Mouse (Mus musculus) hindbrain, embryonic 15.5 days (tissue): ENCODE results near the gene Wfdc9. TPM values are rescaled to one million over a fixed set of nuclear protein-coding genes. Genes with fewer than 3 reads are reported as not detected.

Experiments
- ATAC-seq: fragments of 200-750 bp; cut with Nextera tagmentation; 2 replicates; pipeline ENCODE4 v1.8.0; 2017; ENCODE audit warnings: low read depth, moderate number of reproducible peaks, moderate TSS enrichment; ENCODE audit not compliant: low FRiP score
- H3K27ac ChIP-seq: fragments of 300-500 bp; sonication (generic); replicated peaks from 2 replicates; pipeline ENCODE4 v1.5.1; 2015; ENCODE audit warnings: mild to moderate bottlenecking, inconsistent platforms
- H3K27me3 ChIP-seq: fragments of 300-500 bp; sonication (generic); 2 replicates; pipeline ENCODE4 v1.6.1; 2015; ENCODE audit warnings: control low read depth, inconsistent platforms
- H3K36me3 ChIP-seq: fragments of 300-500 bp; sonication (generic); 2 replicates; pipeline ENCODE4 v1.6.1; 2015; ENCODE audit warnings: control low read depth, inconsistent platforms
- H3K4me1 ChIP-seq: fragments of 300-500 bp; sonication (generic); replicated peaks from 2 replicates; pipeline ENCODE4 v1.6.1; 2015; ENCODE audit warnings: control low read depth, inconsistent platforms
- H3K4me2 ChIP-seq: fragments of 300-500 bp; sonication (generic); 2 replicates; pipeline ENCODE4 v1.6.1; 2015; ENCODE audit warnings: moderate library complexity, mild to moderate bottlenecking, inconsistent platforms
- H3K4me3 ChIP-seq: fragments of 300-500 bp; sonication (generic); 2 replicates; pipeline ENCODE4 v1.5.1; 2015; ENCODE audit warnings: mild to moderate bottlenecking, inconsistent platforms
- H3K9ac ChIP-seq: fragments of 300-500 bp; sonication (generic); 2 replicates; pipeline ENCODE4 v1.6.1; 2015; ENCODE audit warnings: inconsistent platforms
- H3K9me3 ChIP-seq: fragments of 300-500 bp; sonication (generic); 2 replicates; pipeline ENCODE4 v1.6.1; 2016; ENCODE audit warnings: control low read depth, inconsistent platforms
- WGBS: fragments of 180-500 bp; shearing (Covaris S2); methylation state at CpG from one replicate; pipeline ENCODE4 v1.1.7; 2015; 5-methylcytosine and 5-hydroxymethylcytosine counted together
- polyA plus RNA-seq: library from polyadenylated mRNA; unstranded; fragments of >200 nt; fragmentation: Nextera tagmentation; extraction: Ambion mirVana; gene quantifications from 2 replicates; pipeline ENCODE4 v1.2.1, GENCODE M21; 2015

The Wfdc9 gene
- polyA plus RNA-seq, 1 experiment from 2014 or later = not detected

DNA sequence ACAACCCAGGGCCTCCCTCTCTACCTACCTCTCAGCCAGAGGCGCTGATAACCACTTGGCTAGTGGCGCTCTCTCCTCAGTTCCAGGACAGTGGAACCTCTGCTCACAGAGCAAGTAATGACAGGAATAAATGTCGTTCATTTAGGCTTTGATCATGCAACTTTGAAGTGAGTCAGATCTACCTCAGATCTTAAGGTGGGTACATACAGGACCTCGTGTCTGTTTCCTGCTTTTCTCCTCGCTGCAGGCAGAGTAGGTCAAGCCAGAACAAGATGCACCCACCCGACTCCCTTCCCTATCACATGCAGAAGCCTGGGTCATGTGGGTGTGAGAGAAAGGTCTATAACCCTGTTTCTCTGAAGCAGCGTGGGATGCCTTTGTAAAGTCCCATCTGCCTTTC is 17.6 kb upstream of the Wfdc9 start, which contains the start of gene Wfdc11:
Gene Wfdc11 (minus strand): TSS at position 101 of the 400 bp plus-strand sequence.
- WGBS = 81% methylated on average over 7 of the region's 7 CpGs
- Histone ChIP-seq H3K36me3 (no peaks in the 10 kb centered on the region), H3K4me2 (no peak within 1 kb of the TSS)

GRCm38 (mm10) chr2:164670938-164671337 is 14.6 kb upstream of the Wfdc9 start:
- 15% methylated on average over 1 of the region's 1 CpGs for WGBS
- no peak overlapping the region for H3K4me3 ChIP-seq
- ATAC-seq = no peak
- H3K9ac ChIP-seq = no peak overlapping the region
- H3K27me3 ChIP-seq = no peaks in the 10 kb centered on the region
- H3K4me1 ChIP-seq = no peaks in the 10 kb centered on the region
- H3K27ac ChIP-seq = no peak overlapping the region
- H3K9me3 ChIP-seq = no peaks in the 10 kb centered on the region
- H3K4me2 ChIP-seq = no peak overlapping the region
- H3K36me3 ChIP-seq = no peaks in the 10 kb centered on the region

More for the DNA sequence above, 17.6 kb upstream of the Wfdc9 start, which contains the start of gene Wfdc11:
- no peak within 1 kb of the TSS for H3K4me3 ChIP-seq
- no peak for ATAC-seq
- no peaks in the 10 kb centered on the region for H3K27me3 ChIP-seq
- H3K9me3 ChIP-seq = no peaks in the 10 kb centered on the region
- peaks cover 6% of the 10 kb centered on the region for H3K4me1 ChIP-seq
- H3K27ac ChIP-seq = no peak within 1 kb of the TSS
- H3K9ac ChIP-seq = no peak within 1 kb of the TSS

- Histone ChIP-seq H3K4me2 (no peak overlapping the region), H3K36me3 (no peaks in the 10 kb centered on the region), H3K4me1 (no peaks in the 10 kb centered on the region), H3K4me3 (no peak overlapping the region), H3K9ac (no peak overlapping the region), H3K27ac (no peak overlapping the region), H3K9me3 (no peaks in the 10 kb centered on the region), H3K27me3 (no peaks in the 10 kb centered on the region)
- no peak for ATAC-seq
- WGBS = 89% methylated on average over 5 of the region's 5 CpGs
These were observed 13.9 kb upstream of the Wfdc9 start for GRCm38 (mm10) chr2:164670261-164670660.

- no peaks in the 10 kb centered on the region for H3K27me3 ChIP-seq
- H3K27ac ChIP-seq = no peak overlapping the region
- H3K4me1 ChIP-seq = no peaks in the 10 kb centered on the region
- ATAC-seq = no peak
- H3K9ac ChIP-seq = no peak overlapping the region
- H3K9me3 ChIP-seq = no peaks in the 10 kb centered on the region
- H3K36me3 ChIP-seq = no peaks in the 10 kb centered on the region
- WGBS = 90% methylated on average over 7 of the region's 7 CpGs
- no peak overlapping the region for H3K4me3 ChIP-seq
- no peak overlapping the region for H3K4me2 ChIP-seq
These were observed 8.5 kb upstream of the Wfdc9 start for GRCm38 (mm10) chr2:164664851-164665250.

DNA sequence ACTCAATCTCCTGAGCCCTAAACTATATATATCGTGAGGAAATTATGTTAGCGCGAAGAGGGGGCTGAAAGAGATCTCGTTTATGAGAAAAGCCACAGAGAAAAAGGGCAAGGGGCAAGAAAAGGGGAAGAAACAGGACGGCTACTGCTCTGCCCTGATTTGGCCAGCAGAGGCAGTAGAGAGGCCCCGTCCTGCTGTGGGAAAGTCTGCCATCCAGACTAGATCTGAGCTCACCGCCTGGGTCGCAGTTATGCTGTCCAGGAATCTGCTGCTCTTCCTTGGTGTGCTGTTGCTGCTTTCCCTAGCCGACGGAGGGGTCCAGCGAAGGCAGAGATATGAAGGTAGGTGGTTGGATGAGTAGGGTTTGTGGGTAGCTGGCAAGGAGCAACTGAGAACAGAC is 525 bp downstream of the Wfdc9 start, which contains the start of gene Wfdc10:
Gene Wfdc10 (plus strand): TSS at position 189 of the 400 bp plus-strand sequence.
- no peak within 1 kb of the TSS for H3K4me2 ChIP-seq
- H3K4me1 ChIP-seq = no peaks in the 10 kb centered on the region
- 21% methylated on average over 11 of the region's 11 CpGs for WGBS
- H3K9me3 ChIP-seq = no peaks in the 10 kb centered on the region
- no peak within 1 kb of the TSS for H3K4me3 ChIP-seq
- H3K9ac ChIP-seq = no peak within 1 kb of the TSS
- no peaks in the 10 kb centered on the region for H3K36me3 ChIP-seq
- no peak within 1 kb of the TSS for H3K27ac ChIP-seq
- no peak for ATAC-seq
- no peaks in the 10 kb centered on the region for H3K27me3 ChIP-seq

DNA sequence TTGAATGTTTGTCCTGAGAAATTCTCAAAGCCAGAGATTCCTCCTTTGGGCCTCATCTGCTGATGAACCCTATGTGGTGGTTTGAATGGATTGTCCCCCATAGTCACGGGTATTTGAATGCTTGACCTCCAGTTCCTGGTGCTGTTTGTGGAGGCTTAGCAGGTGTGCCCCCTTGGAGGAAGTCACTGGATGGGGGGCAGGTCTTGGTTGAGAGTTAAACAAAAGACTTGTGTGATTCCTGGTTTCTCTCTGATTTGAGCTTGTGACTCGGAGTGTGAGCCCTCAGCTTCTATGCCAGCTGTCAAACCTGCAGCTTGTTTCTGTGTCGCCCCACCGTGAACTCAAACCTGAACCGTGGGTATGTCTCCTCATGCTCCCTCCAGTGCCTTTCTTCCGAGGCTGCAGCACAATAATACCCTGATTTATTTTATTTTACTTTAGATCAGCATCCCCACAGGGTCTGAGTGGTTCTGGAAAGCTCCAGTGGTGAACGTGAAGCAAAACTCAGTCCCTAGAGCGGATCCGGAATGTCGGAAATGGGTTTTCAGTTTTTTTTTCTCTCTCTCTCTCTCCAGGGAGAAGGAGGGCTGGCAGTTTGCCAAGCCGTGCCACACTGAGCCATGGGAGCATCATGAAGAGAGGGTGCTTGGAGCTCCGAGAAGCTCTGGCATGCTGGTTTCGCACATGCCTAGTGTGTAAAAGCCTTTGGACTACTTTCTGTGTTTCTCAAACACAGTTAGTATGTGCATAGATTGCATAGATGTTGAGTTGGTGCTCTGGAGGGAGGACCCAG is 14.3 kb downstream of the Wfdc9 start:
- no peak for ATAC-seq
- Histone ChIP-seq H3K4me3 (no peak overlapping the region), H3K36me3 (no peaks in the 10 kb centered on the region), H3K27me3 (no peaks in the 10 kb centered on the region), H3K27ac (no peak overlapping the region), H3K9me3 (no peaks in the 10 kb centered on the region), H3K4me1 (no peaks in the 10 kb centered on the region), H3K9ac (no peak overlapping the region), H3K4me2 (no peak overlapping the region)
- WGBS = 72% methylated on average over 13 of the region's 13 CpGs

GRCm38 (mm10) chr2:164641129-164641528 is 15.3 kb downstream of the Wfdc9 start:
- no peak overlapping the region for H3K27ac ChIP-seq
- no peaks in the 10 kb centered on the region for H3K4me1 ChIP-seq
- H3K4me2 ChIP-seq = no peak overlapping the region
- no peaks in the 10 kb centered on the region for H3K9me3 ChIP-seq
- 75% methylated on average over 7 of the region's 7 CpGs for WGBS
- no peaks in the 10 kb centered on the region for H3K36me3 ChIP-seq
- no peak for ATAC-seq
- no peak overlapping the region for H3K4me3 ChIP-seq
- H3K9ac ChIP-seq = no peak overlapping the region
- no peaks in the 10 kb centered on the region for H3K27me3 ChIP-seq

DNA sequence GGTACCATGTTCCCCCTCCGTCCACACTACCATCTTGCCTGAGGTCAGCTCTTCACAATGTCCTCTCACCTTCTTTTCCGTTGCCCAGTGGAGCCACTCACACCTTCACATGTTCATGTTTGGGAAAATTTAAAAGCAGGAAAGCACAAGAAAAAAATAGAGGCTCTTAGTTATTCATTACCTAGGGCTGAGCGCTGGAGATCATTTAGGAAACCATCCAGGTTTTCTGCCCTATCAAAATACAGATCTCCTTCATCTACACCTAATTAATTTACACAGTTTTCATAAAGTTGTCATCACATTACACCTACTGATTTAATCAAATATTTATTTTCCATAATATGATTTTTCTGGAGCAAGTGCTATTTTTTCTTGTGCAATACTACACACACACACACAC is 17.7 kb downstream of the Wfdc9 start, which contains the start of gene Wfdc16:
Gene Wfdc16 (minus strand): TSS at position 101 of the 400 bp plus-strand sequence.
- ATAC-seq = no peak
- Histone ChIP-seq H3K9me3 (no peaks in the 10 kb centered on the region), H3K4me3 (no peak within 1 kb of the TSS), H3K36me3 (no peaks in the 10 kb centered on the region), H3K4me2 (no peak within 1 kb of the TSS), H3K4me1 (no peaks in the 10 kb centered on the region), H3K27ac (no peak within 1 kb of the TSS), H3K27me3 (no peaks in the 10 kb centered on the region), H3K9ac (no peak within 1 kb of the TSS)
- 90% methylated on average over 3 of the region's 3 CpGs for WGBS

GRCm38 (mm10) chr2:164635266-164635665 is 21.1 kb downstream of the Wfdc9 start:
- Histone ChIP-seq H3K27ac (no peak overlapping the region), H3K27me3 (no peaks in the 10 kb centered on the region), H3K4me3 (no peak overlapping the region), H3K4me2 (no peak overlapping the region), H3K4me1 (no peaks in the 10 kb centered on the region), H3K36me3 (no peaks in the 10 kb centered on the region), H3K9ac (no peak overlapping the region), H3K9me3 (no peaks in the 10 kb centered on the region)
- no peak for ATAC-seq
- WGBS = 79% methylated on average over 9 of the region's 9 CpGs

- Histone ChIP-seq H3K4me3 (no peak overlapping the region), H3K4me2 (no peak overlapping the region), H3K4me1 (no peaks in the 10 kb centered on the region), H3K36me3 (no peaks in the 10 kb centered on the region), H3K27me3 (no peaks in the 10 kb centered on the region), H3K27ac (no peak overlapping the region), H3K9me3 (no peaks in the 10 kb centered on the region), H3K9ac (no peak overlapping the region)
- ATAC-seq = no peak
- 85% methylated on average over 4 of the region's 4 CpGs for WGBS
These were observed 34.6 kb downstream of the Wfdc9 start for GRCm38 (mm10) chr2:164621775-164622174.

GRCm38 (mm10) chr2:164619050-164619449 is 37.3 kb downstream of the Wfdc9 start:
- Histone ChIP-seq H3K4me3 (no peak overlapping the region), H3K4me1 (no peaks in the 10 kb centered on the region), H3K9ac (no peak overlapping the region), H3K4me2 (no peak overlapping the region), H3K9me3 (no peaks in the 10 kb centered on the region), H3K27ac (no peak overlapping the region), H3K36me3 (no peaks in the 10 kb centered on the region), H3K27me3 (no peaks in the 10 kb centered on the region)
- 82% methylated on average over 5 of the region's 5 CpGs for WGBS
- no peak for ATAC-seq

DNA sequence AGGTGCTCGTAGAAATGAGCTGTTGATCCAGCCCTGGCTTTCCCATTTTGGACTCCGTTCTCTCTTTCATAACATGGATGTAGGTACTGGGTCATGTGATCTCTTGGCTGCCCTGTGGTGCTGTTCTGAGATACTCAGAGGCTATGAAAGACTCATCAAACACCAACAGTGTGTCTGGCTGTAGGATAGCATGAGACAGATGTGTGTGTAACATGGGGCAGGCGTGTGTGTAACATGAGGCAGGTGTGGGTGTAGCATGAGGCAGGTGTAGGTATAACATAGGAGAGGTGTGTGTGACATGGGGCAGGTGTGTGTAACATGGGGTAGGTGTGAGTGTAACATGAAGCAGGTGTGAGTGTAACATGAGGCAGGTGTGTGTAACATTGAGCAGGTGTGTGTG is 41.0 kb downstream of the Wfdc9 start:
- Histone ChIP-seq H3K36me3 (no peaks in the 10 kb centered on the region), H3K4me1 (no peaks in the 10 kb centered on the region), H3K27me3 (no peaks in the 10 kb centered on the region), H3K4me3 (no peak overlapping the region), H3K27ac (no peak overlapping the region), H3K9ac (no peak overlapping the region), H3K9me3 (no peaks in the 10 kb centered on the region), H3K4me2 (no peak overlapping the region)
- no peak for ATAC-seq
- 95% methylated on average over 3 of the region's 3 CpGs for WGBS
